Mouse (Mus musculus) limb, embryonic 12.5 days (tissue): ENCODE measurements around the gene Hist1h2bn. TPM values are rescaled to one million over a fixed set of nuclear protein-coding genes. Genes with fewer than 3 reads are reported as not detected.
"Not testable (repeated sequence)": the region's sequence is repeated elsewhere in the genome, so short reads cannot be mapped to it uniquely, and the experiment has no call there.

Experiments used
- ATAC-seq: fragments of 200-750 bp; cut with Nextera tagmentation; 2 replicates; pipeline ENCODE4 v1.8.0; 2017; ENCODE audit warnings: low read depth, moderate TSS enrichment; ENCODE audit not compliant: insufficient number of reproducible peaks, insufficient read depth, low FRiP score, low TSS enrichment
- H3K27ac ChIP-seq: fragments of 300-500 bp; sonication (generic); 2 replicates; pipeline ENCODE4 v1.5.1; 2016; ENCODE audit warnings: mild to moderate bottlenecking, moderate library complexity
- H3K27me3 ChIP-seq: fragments of 300-500 bp; sonication (generic); 2 replicates; pipeline ENCODE4 v1.6.1; 2016; ENCODE audit warnings: mild to moderate bottlenecking, moderate library complexity
- H3K36me3 ChIP-seq: fragments of 300-500 bp; sonication (generic); 2 replicates; pipeline ENCODE4 v1.6.1; 2016; ENCODE audit warnings: mild to moderate bottlenecking, moderate library complexity
- H3K4me1 ChIP-seq: fragments of 300-500 bp; sonication (generic); replicated peaks from 2 replicates; pipeline ENCODE4 v1.6.1; 2016
- H3K4me2 ChIP-seq: fragments of 300-500 bp; sonication (generic); 2 replicates; pipeline ENCODE4 v1.6.1; 2016; ENCODE audit warnings: mild to moderate bottlenecking, moderate library complexity
- H3K4me3 ChIP-seq: fragments of 300-500 bp; sonication (generic); replicated peaks from 2 replicates; pipeline ENCODE4 v1.5.1; 2016; ENCODE audit warnings: mild to moderate bottlenecking
- H3K9ac ChIP-seq: fragments of 300-500 bp; sonication (generic); replicated peaks from 2 replicates; pipeline ENCODE4 v1.6.1; 2016; ENCODE audit warnings: mild to moderate bottlenecking, moderate library complexity
- H3K9me3 ChIP-seq: fragments of 300-500 bp; sonication (generic); 2 replicates; pipeline ENCODE4 v1.6.1; 2016; ENCODE audit warnings: mild to moderate bottlenecking, moderate library complexity
- WGBS: fragments of 180-500 bp; shearing (Covaris S2); methylation state at CpG from one replicate; pipeline ENCODE4 v1.1.7; 2016; 5-methylcytosine and 5-hydroxymethylcytosine counted together
- polyA plus RNA-seq: library from polyadenylated mRNA; unstranded; fragments of >200 nt; fragmentation: Nextera tagmentation; extraction: Ambion mirVana; gene quantifications from 2 replicates; pipeline ENCODE4 v1.2.1, GENCODE M21; 2016

The Hist1h2bn gene
- polyA plus RNA-seq, 1 experiment from 2014 or later = 9.8 TPM

- Histone ChIP-seq H3K4me3 (peak within 1 kb of the TSS; percentile 50), H3K9ac (peak within 1 kb of the TSS; percentile 80), H3K4me1 (peaks cover 27% of the 10 kb centered on the region), H3K27ac (peak within 1 kb of the TSS; percentile 97), H3K4me2 (peak within 1 kb of the TSS; percentile 78)
- H3K27me3 ChIP-seq, H3K9me3 ChIP-seq, H3K36me3 ChIP-seq: not testable (repeated sequence)
- under 1% methylated on average over 26 of the region's 56 CpGs for WGBS
- peak; percentile 24; the same call in 1 of the 2 replicates for ATAC-seq
These were observed 36.2 kb upstream of the Hist1h2bn start, which contains the start of gene Hist1h3h for GRCm38 (mm10) chr13:21717397-21718357. Gene Hist1h3h, plus strand, starts transcription at chr13:21717659.

- H3K4me1 ChIP-seq = peaks cover 30% of the 10 kb centered on the region
- WGBS = 57% methylated on average over 4 of the region's 4 CpGs
- ATAC-seq = no peak
These were observed 35.4 kb upstream of the Hist1h2bn start for GRCm38 (mm10) chr13:21718381-21719080.

GRCm38 (mm10) chr13:21721107-21721756 is 32.7 kb upstream of the Hist1h2bn start:
- 3% methylated on average over 22 of the region's 44 CpGs for WGBS
- Histone ChIP-seq H3K4me1 (peaks cover 23% of the 10 kb centered on the region), H3K4me2 (peak overlapping the region; percentile 61), H3K9ac (peak overlapping the region; percentile 65), H3K4me3 (peak overlapping the region; percentile 41), H3K27ac (peak overlapping the region; percentile 94)
- ATAC-seq, H3K27me3 ChIP-seq, H3K36me3 ChIP-seq, H3K9me3 ChIP-seq: not testable (repeated sequence)

More at GRCm38 (mm10) chr13:21718381-21719080, 35.4 kb upstream of the Hist1h2bn start:
- H3K4me3 ChIP-seq = peak overlapping the region; percentile 50
- no peaks in the 10 kb centered on the region for H3K9me3 ChIP-seq
- H3K27me3 ChIP-seq = no peaks in the 10 kb centered on the region
- peak overlapping the region; percentile 95 for H3K27ac ChIP-seq
- no peaks in the 10 kb centered on the region for H3K36me3 ChIP-seq
- peak overlapping the region; percentile 80 for H3K9ac ChIP-seq
- peak overlapping the region; percentile 70 for H3K4me2 ChIP-seq

GRCm38 (mm10) chr13:21721757-21722372 is 32.1 kb upstream of the Hist1h2bn start, which contains the start of gene Hist1h2bm:
Gene Hist1h2bm, plus strand, starts transcription at chr13:21722044.
- H3K27ac ChIP-seq = peak within 1 kb of the TSS; percentile 94
- not testable (repeated sequence) for H3K9me3 ChIP-seq, H3K36me3 ChIP-seq, H3K27me3 ChIP-seq
- peak; percentile 98 for ATAC-seq
- peaks cover 23% of the 10 kb centered on the region for H3K4me1 ChIP-seq
- H3K9ac ChIP-seq = peak within 1 kb of the TSS; percentile 65
- peak within 1 kb of the TSS; percentile 61 for H3K4me2 ChIP-seq
- H3K4me3 ChIP-seq = peak within 1 kb of the TSS; percentile 41
- WGBS = under 1% methylated on average over 37 of the region's 37 CpGs

- peak overlapping the region; percentile 65 for H3K9ac ChIP-seq
- WGBS = 3% methylated on average over 11 of the region's 11 CpGs
- peak overlapping the region; percentile 61 for H3K4me2 ChIP-seq
- H3K36me3 ChIP-seq = no peaks in the 10 kb centered on the region
- peak overlapping the region; percentile 94 for H3K27ac ChIP-seq
- H3K4me3 ChIP-seq = peak overlapping the region; percentile 41
- peaks cover 23% of the 10 kb centered on the region for H3K4me1 ChIP-seq
- no peaks in the 10 kb centered on the region for H3K9me3 ChIP-seq
- H3K27me3 ChIP-seq = no peaks in the 10 kb centered on the region
- no peak for ATAC-seq
These were observed 31.5 kb upstream of the Hist1h2bn start for GRCm38 (mm10) chr13:21722373-21722925.

- Histone ChIP-seq H3K9ac (no peak overlapping the region), H3K4me1 (peaks cover 22% of the 10 kb centered on the region), H3K27me3 (no peaks in the 10 kb centered on the region), H3K27ac (peak overlapping the region; percentile 94), H3K9me3 (no peaks in the 10 kb centered on the region), H3K4me2 (peak overlapping the region; percentile 61), H3K4me3 (no peak overlapping the region), H3K36me3 (no peaks in the 10 kb centered on the region)
- ATAC-seq = no peak
- 20% methylated on average over 5 of the region's 5 CpGs for WGBS
These were observed 30.7 kb upstream of the Hist1h2bn start for GRCm38 (mm10) chr13:21722993-21723836.

- 25% methylated on average over 11 of the region's 11 CpGs for WGBS
- H3K9me3 ChIP-seq = no peaks in the 10 kb centered on the region
- H3K4me1 ChIP-seq = peaks cover under 1% of the 10 kb centered on the region
- no peak overlapping the region for H3K27ac ChIP-seq
- H3K9ac ChIP-seq = no peak overlapping the region
- no peaks in the 10 kb centered on the region for H3K27me3 ChIP-seq
- H3K4me3 ChIP-seq = no peak overlapping the region
- no peaks in the 10 kb centered on the region for H3K36me3 ChIP-seq
- no peak overlapping the region for H3K4me2 ChIP-seq
- ATAC-seq = no peak
These were observed 25.9 kb upstream of the Hist1h2bn start for GRCm38 (mm10) chr13:21727948-21728572.

GRCm38 (mm10) chr13:21729544-21729943 is 24.4 kb upstream of the Hist1h2bn start:
- Histone ChIP-seq H3K27me3 (no peaks in the 10 kb centered on the region), H3K36me3 (no peaks in the 10 kb centered on the region), H3K9me3 (no peaks in the 10 kb centered on the region), H3K4me1 (peaks cover 6% of the 10 kb centered on the region; the same call in 1 of the 2 replicates), H3K4me2 (no peak overlapping the region), H3K9ac (no peak overlapping the region), H3K27ac (no peak overlapping the region), H3K4me3 (no peak overlapping the region)
- 54% methylated on average over 1 of the region's 1 CpGs for WGBS
- ATAC-seq = no peak

GRCm38 (mm10) chr13:21733466-21733865 is 20.5 kb upstream of the Hist1h2bn start:
- WGBS = 66% methylated on average over 5 of the region's 5 CpGs
- H3K4me3 ChIP-seq = no peak overlapping the region
- peak overlapping the region; percentile 64; the same call in 1 of the 2 replicates for H3K4me2 ChIP-seq

More at GRCm38 (mm10) chr13:21733466-21733865, 20.5 kb upstream of the Hist1h2bn start:
- H3K27me3 ChIP-seq = no peaks in the 10 kb centered on the region
- H3K36me3 ChIP-seq = no peaks in the 10 kb centered on the region
- H3K9ac ChIP-seq = peak overlapping the region; percentile 70; the same call in 1 of the 2 replicates
- peak overlapping the region; percentile 99 for H3K27ac ChIP-seq
- H3K4me1 ChIP-seq = peaks cover 10% of the 10 kb centered on the region
- no peak for ATAC-seq
- H3K9me3 ChIP-seq = no peaks in the 10 kb centered on the region
